8 mouse cellular contexts compared by ENCODE assay signal in the genomic region with DNA sequence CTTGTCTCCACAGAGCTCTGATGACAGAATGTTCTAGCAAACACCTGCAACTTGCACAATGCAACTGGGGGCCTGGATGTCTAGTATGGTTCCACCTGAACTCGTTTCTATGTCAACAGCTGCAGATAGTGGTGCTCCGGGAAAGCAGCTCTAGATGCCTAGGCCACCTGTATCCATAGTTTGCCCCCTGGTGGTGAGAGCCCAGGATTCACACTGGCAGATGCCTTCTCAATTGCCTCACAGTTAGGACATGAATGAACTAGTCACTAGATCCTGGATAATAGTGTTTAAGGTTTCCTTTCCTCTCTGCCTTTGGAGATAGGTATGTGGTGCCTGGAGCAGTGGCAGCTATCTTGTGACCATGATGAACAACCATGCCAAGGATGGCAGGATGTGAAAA.
A peak's percentile ranks its signal among the peaks of the same experiment; 100 is the strongest.
DNase-seq lines count a peak whose midpoint lies in the region; ATAC-seq and TF ChIP-seq lines count a peak whose summit lies in the region.

No protein-coding gene starts in this region.

- H3K4me3 ChIP-seq in midbrain, embryonic 11.5 days (ENCODE audit: low read depth, low read length) = no peak overlapping the region
- H3K4me3 ChIP-seq in midbrain, embryonic 16.5 days (ENCODE audit: low read depth, low read length) = no peak overlapping the region
- H3K4me3 ChIP-seq in gastrocnemius, adult 2 months = no peak overlapping the region
- H3K4me3 ChIP-seq in kidney, adult 2 months (ENCODE audit: insufficient read depth, low read depth, low read length) = no peak overlapping the region

- no peaks in the 10 kb centered on the region for H3K4me1 ChIP-seq in midbrain, embryonic 11.5 days (ENCODE audit: control insufficient read depth, insufficient read depth, low read length)
- no peaks in the 10 kb centered on the region for H3K4me1 ChIP-seq in midbrain, embryonic 16.5 days (ENCODE audit: control insufficient read depth, insufficient read depth, low read length)
- peaks cover 10% of the 10 kb centered on the region for H3K4me1 ChIP-seq in kidney, adult 2 months (ENCODE audit: control insufficient read depth, insufficient read depth, low read length)

- WGBS in midbrain, embryonic 11.5 days = 37% methylated on average over 2 of the region's 2 CpGs
- WGBS in midbrain, embryonic 16.5 days = 22% methylated on average over 2 of the region's 2 CpGs
- WGBS in kidney, adult 2 months = 11% methylated on average over 2 of the region's 2 CpGs

- H3K9me3 ChIP-seq in midbrain, embryonic 11.5 days (ENCODE audit: control insufficient read depth, low read length) = no peaks in the 10 kb centered on the region
- no peaks in the 10 kb centered on the region for H3K9me3 ChIP-seq in midbrain, embryonic 16.5 days (replicated peaks; ENCODE audit: control insufficient read depth, low read length, poor library complexity, severe bottlenecking)

- no peak for TF ChIP-seq POLR2A in kidney, adult 2 months (IDR thresholded peaks at IDR 0.05; ENCODE audit: low read depth, low read length)

- no peak overlapping the region for H3K27ac ChIP-seq in midbrain, embryonic 11.5 days (ENCODE audit: low read depth, low read length)
- no peak overlapping the region for H3K27ac ChIP-seq in midbrain, embryonic 16.5 days (ENCODE audit: low read length)
- peak overlapping the region; percentile 83 for H3K27ac ChIP-seq in gastrocnemius, adult 2 months
- H3K27ac ChIP-seq in kidney, adult 2 months (ENCODE audit: insufficient read depth, low read depth, low read length) = no peak overlapping the region

- H3K36me3 ChIP-seq in midbrain, embryonic 11.5 days (ENCODE audit: control insufficient read depth, insufficient read depth, low read length) = no peaks in the 10 kb centered on the region
- H3K36me3 ChIP-seq in midbrain, embryonic 16.5 days (ENCODE audit: control insufficient read depth, insufficient read depth, low read length) = no peaks in the 10 kb centered on the region
- no peaks in the 10 kb centered on the region for H3K36me3 ChIP-seq in kidney, adult 2 months (ENCODE audit: control insufficient read depth, insufficient read depth, low read length)

- H3K27me3 ChIP-seq in midbrain, embryonic 11.5 days (ENCODE audit: control insufficient read depth, insufficient read depth, low read length) = no peaks in the 10 kb centered on the region
- no peaks in the 10 kb centered on the region for H3K27me3 ChIP-seq in midbrain, embryonic 16.5 days (ENCODE audit: control insufficient read depth, insufficient read depth, low read depth, low read length)
- no peaks in the 10 kb centered on the region for H3K27me3 ChIP-seq in kidney, adult 2 months (replicated peaks; ENCODE audit: control insufficient read depth, insufficient read depth, low read length)

- 0 out of 2 replicates have a peak, but pooled peaks have one; percentile 35 for ATAC-seq in midbrain, embryonic 11.5 days (ENCODE audit: low FRiP score)
- no peak for ATAC-seq in midbrain, embryonic 16.5 days
- peak; percentile 45 for ATAC-seq in neutrophil, adult 5-6 weeks (ENCODE audit: extremely low read depth, insufficient number of reproducible peaks, low FRiP score, poor library complexity, severe bottlenecking)

- intact Hi-C loops in gastrocnemius, adult 2 months (cut with DNase I) = loop anchor here (1.0 kb wide), 2 partner anchors 65 to 166 kb away; no protein-coding TSS in a partner anchor
- intact Hi-C loops in left cerebral cortex, postnatal 4 days (cut with DNase I) = no loop called here

- no peak overlapping the region for H3K4me2 ChIP-seq in midbrain, embryonic 11.5 days
- no peak overlapping the region for H3K4me2 ChIP-seq in midbrain, embryonic 16.5 days (ENCODE audit: low read length)

- peak; percentile 93 for TF ChIP-seq CTCF in gastrocnemius, adult 2 months (IDR thresholded peaks at IDR 0.05)
- peak; percentile 94 for TF ChIP-seq CTCF in kidney, adult 2 months (conservative IDR thresholded peaks at IDR 0.05; ENCODE audit: insufficient read depth, insufficient read length, low read depth, low read length)

- H3K9ac ChIP-seq in midbrain, embryonic 11.5 days (ENCODE audit: low read length) = no peak overlapping the region
- H3K9ac ChIP-seq in midbrain, embryonic 16.5 days (ENCODE audit: low read depth, low read length) = no peak overlapping the region

- DNase-seq in midbrain, embryonic 11.5 days (ENCODE audit: low spot score, missing footprints) = peak; percentile 92
- peak; percentile 83 for DNase-seq in cerebellum, postnatal 36 days
- DNase-seq in gastrocnemius, adult 2 months = peak; percentile 88
- peak; percentile 91 for DNase-seq in kidney, adult 2 months
- DNase-seq in left cerebral cortex, postnatal 4 days = peak; percentile 72
- peak; percentile 60 to 61 for DNase-seq in thymus, adult 18-20 months
